Mouse (Mus musculus): ENCODE results near the gene Ext2.

Ext2 gene

DNA sequence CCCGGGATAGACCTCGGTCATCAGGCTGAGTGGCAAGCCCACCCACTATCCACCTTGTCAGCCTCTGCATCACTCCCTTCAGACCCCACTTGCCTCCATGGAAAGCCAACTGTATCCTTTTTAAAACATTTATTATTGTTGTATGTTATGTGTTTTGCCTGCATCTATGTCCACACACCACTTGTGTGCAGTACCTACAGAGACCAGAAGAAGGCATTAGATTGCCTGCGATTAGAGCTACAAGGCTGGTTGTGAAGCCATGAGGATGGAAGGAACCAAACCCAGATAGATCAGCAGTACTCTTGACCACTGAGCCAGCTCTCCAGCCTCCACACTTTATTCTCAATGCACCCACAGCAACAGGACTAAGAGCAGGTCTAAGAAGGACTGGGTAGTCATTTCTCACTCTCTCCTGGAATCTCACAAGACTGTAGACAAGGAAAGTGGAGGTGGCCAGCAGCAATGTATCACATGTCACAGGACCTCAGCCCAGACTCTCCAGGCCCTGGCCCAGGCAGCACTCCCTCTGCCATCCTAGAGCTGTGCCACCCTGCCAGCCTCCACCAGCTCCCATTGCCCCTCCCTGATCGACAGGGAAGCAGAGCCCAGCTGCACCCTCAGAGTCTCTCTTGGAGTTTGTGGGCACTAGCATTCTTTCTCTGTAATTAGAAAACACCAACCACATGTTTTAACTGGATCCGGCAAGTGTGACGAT is 15.7 kb downstream of the Ext2 start:
- in situ Hi-C loops (cut with MseI, MboI), result no loop called here

GRCm38 (mm10) chr2:93805523-93805922 is 16.8 kb downstream of the Ext2 start:
- in situ Hi-C loops (cut with MseI, MboI), result no loop called here

DNA sequence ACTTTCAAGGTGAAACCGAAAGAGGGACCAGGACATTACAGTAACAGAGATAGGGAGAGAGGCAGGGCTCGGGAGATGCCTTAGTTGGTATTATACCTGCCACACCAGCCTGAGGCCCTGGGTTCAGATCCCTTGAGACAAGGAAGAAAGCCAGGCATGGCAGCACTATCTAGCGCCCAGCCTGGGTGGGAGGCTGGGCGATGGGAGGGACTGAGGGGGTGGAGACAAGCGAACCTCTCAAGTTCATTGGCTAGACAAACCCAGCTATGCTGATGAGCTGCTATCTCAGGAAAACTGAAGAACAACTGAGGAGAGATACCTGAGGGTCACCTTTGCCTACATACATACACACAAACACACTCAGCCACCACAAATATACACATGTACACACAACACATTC is 17.3 kb downstream of the Ext2 start:
- in situ Hi-C loops (cut with MseI, MboI), result no loop called here

- in situ Hi-C loops (cut with MseI, MboI), result no loop called here
Observed at GRCm38 (mm10) chr2:93802947-93803346, 19.4 kb downstream of the Ext2 start.

GRCm38 (mm10) chr2:93801097-93801496 is 21.3 kb downstream of the Ext2 start:
- in situ Hi-C loops (cut with MseI, MboI), result no loop called here

DNA sequence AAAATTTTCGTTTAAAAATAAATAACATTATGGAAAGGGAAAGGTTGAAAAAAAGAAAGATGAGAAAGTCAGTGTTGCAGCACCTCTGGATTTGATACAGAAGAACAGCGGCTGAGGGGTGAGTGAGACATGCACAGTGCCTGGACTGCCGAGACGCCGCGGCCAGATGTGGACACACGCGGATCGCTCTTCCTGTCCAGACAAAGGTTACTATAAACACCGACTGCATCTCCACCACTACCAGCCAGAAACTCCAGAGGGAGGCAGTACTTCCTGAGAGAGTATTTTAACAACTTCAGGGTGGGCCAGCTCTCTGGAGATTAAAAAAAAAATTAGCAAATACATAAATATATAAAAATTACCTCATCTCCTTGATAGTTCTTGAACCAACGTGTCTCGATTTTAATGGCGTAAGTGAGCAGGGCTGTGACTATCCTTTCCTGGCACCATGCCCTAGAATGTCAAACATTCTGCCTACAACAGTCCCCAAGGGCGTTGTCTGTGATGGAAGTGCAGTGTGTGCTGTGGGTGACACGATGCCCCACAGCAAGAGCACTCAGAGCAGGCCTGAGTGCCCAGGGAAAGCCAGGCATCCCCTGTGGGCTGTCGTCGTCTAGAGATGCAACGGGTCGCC is 25.1 kb downstream of the Ext2 start:
- in situ Hi-C loops (cut with MseI, MboI), result loop anchor here in 1 of 2 experiments (10.0 kb wide), 1 partner anchor 322 kb away; no protein-coding TSS in a partner anchor

- in situ Hi-C loops (cut with MseI, MboI), result loop anchor here in 1 of 2 experiments (10.0 kb wide), 1 partner anchor 320 kb away; no protein-coding TSS in a partner anchor
Observed at GRCm38 (mm10) chr2:93794375-93794774, 28.0 kb downstream of the Ext2 start.

- in situ Hi-C loops (cut with MseI, MboI), result loop anchor here in 1 of 2 experiments (10.0 kb wide), 1 partner anchor 317 kb away; no protein-coding TSS in a partner anchor
Observed at GRCm38 (mm10) chr2:93791516-93792499, 30.6 kb downstream of the Ext2 start.

DNA sequence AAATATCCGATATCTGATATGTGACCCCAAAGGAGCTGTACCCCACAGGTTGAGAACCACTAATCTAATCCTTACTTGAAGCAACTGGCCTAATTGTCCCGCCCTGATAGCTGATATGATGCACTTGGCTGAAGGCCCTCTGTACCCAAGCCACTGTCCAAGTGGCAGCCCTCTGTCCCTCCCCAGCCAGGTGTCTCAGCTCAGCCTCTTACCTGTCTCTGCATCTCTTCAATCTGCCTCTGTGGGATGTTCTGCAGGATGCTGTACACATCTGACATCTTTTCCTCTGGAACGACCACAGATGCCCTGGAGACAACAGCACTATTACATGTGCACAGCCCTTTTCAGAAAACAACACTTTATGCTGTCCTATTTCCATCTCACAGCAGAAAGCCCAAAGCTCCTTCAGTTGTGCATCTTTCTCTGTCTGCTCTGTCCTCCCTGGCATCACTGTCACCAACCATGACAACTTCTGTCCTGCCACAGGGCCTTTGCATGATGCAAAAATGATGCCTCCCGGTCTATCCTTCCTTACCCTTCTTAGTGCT is 31.5 kb downstream of the Ext2 start:
- in situ Hi-C loops (cut with MseI, MboI), result loop anchor here in 1 of 2 experiments (10.0 kb wide), 1 partner anchor 316 kb away; no protein-coding TSS in a partner anchor

- in situ Hi-C loops (cut with MseI, MboI), result loop anchor here in 1 of 2 experiments (10.0 kb wide), 1 partner anchor 314 kb away; no protein-coding TSS in a partner anchor
Observed at GRCm38 (mm10) chr2:93788557-93788956, 33.8 kb downstream of the Ext2 start.

DNA sequence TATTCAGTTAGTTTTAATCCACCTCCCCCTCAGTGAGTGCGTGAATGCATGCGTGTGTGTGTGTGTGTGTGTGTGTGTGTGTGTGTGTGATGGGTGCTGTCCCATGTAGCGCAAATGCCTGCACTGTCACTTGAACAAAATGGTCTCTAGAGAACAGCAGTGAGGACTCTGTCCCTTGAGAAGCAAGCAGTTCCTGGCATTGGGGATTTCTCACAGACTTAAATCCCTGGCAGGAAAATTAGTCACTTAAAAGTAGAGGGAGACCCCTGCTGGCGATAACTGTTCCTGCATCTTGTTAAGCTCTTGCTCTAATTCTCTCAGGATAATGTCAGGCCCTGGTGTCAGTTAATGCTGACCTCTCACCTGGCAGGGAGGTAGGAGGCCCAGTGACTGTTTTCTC is 36.2 kb downstream of the Ext2 start:
- in situ Hi-C loops (cut with MseI, MboI), result loop anchor here in 1 of 2 experiments (10.0 kb wide), 1 partner anchor 311 kb away; no protein-coding TSS in a partner anchor

DNA sequence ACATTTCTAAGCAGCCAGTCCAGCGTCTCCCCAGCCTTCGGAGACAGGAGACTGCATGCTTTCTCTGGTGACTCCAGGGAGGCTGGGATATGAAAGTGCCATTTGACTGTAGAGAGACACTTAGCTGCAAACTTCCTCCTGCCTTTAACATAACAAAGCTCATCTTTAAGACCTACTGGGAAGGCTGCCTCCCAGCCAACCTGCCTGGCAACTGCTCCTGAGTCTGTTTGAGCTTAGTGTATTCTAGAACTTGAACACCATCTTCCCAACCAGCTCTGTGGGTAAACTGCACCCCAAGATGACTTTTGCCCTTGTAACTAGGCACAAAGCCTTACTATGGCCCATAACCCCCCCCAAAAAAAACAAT is 37.0 kb downstream of the Ext2 start:
- in situ Hi-C loops (cut with MseI, MboI), result loop anchor here in 1 of 2 experiments (10.0 kb wide), 1 partner anchor 311 kb away; no protein-coding TSS in a partner anchor

GRCm38 (mm10) chr2:93784721-93785431 is 37.5 kb downstream of the Ext2 start:
- in situ Hi-C loops (cut with MseI, MboI), result loop anchor here in 1 of 2 experiments (10.0 kb wide), 1 partner anchor 310 kb away; no protein-coding TSS in a partner anchor

- in situ Hi-C loops (cut with MseI, MboI), result loop anchor here in 1 of 2 experiments (10.0 kb wide), 1 partner anchor 309 kb away; no protein-coding TSS in a partner anchor
Observed at GRCm38 (mm10) chr2:93783926-93784539, 38.3 kb downstream of the Ext2 start.

DNA sequence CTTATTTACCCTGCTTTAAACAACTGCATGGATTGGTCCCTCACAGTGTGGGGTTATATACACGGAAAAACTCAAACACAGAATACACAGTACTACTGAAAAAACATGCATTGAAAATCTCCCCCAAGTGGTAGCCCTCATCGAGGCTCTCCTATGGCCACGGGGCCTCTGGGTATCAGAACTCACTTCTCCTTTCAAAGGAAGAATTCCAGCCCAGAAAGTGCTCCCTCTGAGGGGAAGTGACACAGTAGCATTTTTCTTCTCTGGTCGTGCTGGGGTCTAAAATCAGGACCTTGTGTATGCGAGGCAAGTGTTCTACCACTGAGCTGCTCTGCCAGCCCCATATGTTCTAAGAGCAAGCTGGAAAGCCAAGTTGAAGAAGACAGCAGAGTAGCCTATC is 39.7 kb downstream of the Ext2 start:
- in situ Hi-C loops (cut with MseI, MboI), result loop anchor here in 1 of 2 experiments (10.0 kb wide), 1 partner anchor 308 kb away; no protein-coding TSS in a partner anchor

DNA sequence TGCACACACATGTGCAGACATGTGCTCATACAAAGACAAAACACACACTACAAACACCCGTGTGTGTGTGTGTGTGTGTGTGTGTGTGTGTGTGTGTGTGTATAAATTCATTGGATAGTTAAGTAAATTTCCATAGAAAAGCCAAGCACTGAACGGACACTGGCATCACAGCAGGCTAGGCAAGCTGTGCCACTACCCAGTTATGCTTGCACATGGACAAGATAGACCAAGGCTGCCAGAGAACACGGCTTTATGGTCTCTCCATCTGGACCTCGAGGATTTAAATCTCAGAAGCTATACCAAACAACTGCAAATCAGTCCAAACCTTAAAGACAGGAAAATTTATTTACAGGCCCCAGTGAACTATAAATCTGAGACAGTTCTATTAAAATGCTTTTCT is 40.2 kb downstream of the Ext2 start:
- in situ Hi-C loops (cut with MseI, MboI), result loop anchor here in 1 of 2 experiments (10.0 kb wide), 1 partner anchor 307 kb away; no protein-coding TSS in a partner anchor

- in situ Hi-C loops (cut with MseI, MboI), result loop anchor here in 1 of 2 experiments (10.0 kb wide), 1 partner anchor 306 kb away; no protein-coding TSS in a partner anchor
Observed at GRCm38 (mm10) chr2:93780528-93780927, 41.8 kb downstream of the Ext2 start.

- in situ Hi-C loops (cut with MseI, MboI), result loop anchor here in 1 of 2 experiments (10.0 kb wide), 1 partner anchor 305 kb away; no protein-coding TSS in a partner anchor
Observed at GRCm38 (mm10) chr2:93779897-93780208, 42.5 kb downstream of the Ext2 start.

- in situ Hi-C loops (cut with MseI, MboI), result no loop called here
Observed at GRCm38 (mm10) chr2:93779081-93779896, 43.1 kb downstream of the Ext2 start.
